In genomic region chr5:69557404-69557935, GRCm38 (mm10) we compare ENCODE assay signal across 8 mouse cellular contexts. TPM values are rescaled to one million over a fixed set of nuclear protein-coding genes. Genes with fewer than 3 reads are reported as not detected.
DNase-seq lines count a peak whose midpoint lies in the region; ATAC-seq and TF ChIP-seq lines count a peak whose summit lies in the region.

No protein-coding gene starts in this region.

- peak overlapping the region; percentile 88 for H3K27ac ChIP-seq in lung, embryonic 14.5 days (ENCODE audit: low read depth)
- no peak overlapping the region; the same call in 1 of the 2 replicates for H3K27ac ChIP-seq in embryonic facial prominence, embryonic 11.5 days (replicated peaks; ENCODE audit: low read depth, low read length)
- peak overlapping the region; percentile 82 for H3K27ac ChIP-seq in intestine, embryonic 14.5 days (ENCODE audit: low read depth)
- peak overlapping the region; percentile 97 for H3K27ac ChIP-seq in midbrain, embryonic 15.5 days

- H3K27me3 ChIP-seq in lung, embryonic 14.5 days (ENCODE audit: insufficient read depth, low read length): no peaks in the 10 kb centered on the region
- H3K27me3 ChIP-seq in embryonic facial prominence, embryonic 11.5 days (ENCODE audit: control insufficient read depth, insufficient read depth, low read length): no peaks in the 10 kb centered on the region
- H3K27me3 ChIP-seq in intestine, embryonic 14.5 days (replicated peaks; ENCODE audit: control insufficient read depth, insufficient read depth, low read length): no peaks in the 10 kb centered on the region
- H3K27me3 ChIP-seq in midbrain, embryonic 15.5 days (replicated peaks): no peaks in the 10 kb centered on the region

- peaks cover 23% of the 10 kb centered on the region; the same call in 1 of the 2 replicates for H3K36me3 ChIP-seq in lung, embryonic 14.5 days (ENCODE audit: insufficient read depth)
- no peaks in the 10 kb centered on the region for H3K36me3 ChIP-seq in embryonic facial prominence, embryonic 11.5 days (replicated peaks; ENCODE audit: control insufficient read depth, insufficient read depth, low read depth, low read length)
- H3K36me3 ChIP-seq in intestine, embryonic 14.5 days (ENCODE audit: control insufficient read depth, insufficient read depth, low read length): peaks cover 30% of the 10 kb centered on the region
- H3K36me3 ChIP-seq in midbrain, embryonic 15.5 days (replicated peaks): 0 out of 2 replicates have a peak, but pooled peaks cover 4% of the 10 kb centered on the region

- peak overlapping the region; percentile 63 for H3K4me2 ChIP-seq in lung, embryonic 14.5 days
- peak overlapping the region; percentile 42 for H3K4me2 ChIP-seq in embryonic facial prominence, embryonic 11.5 days (ENCODE audit: low read depth, low read length)
- H3K4me2 ChIP-seq in intestine, embryonic 14.5 days (ENCODE audit: low read length): peak overlapping the region; percentile 71
- H3K4me2 ChIP-seq in midbrain, embryonic 15.5 days: peak overlapping the region; percentile 69

- H3K4me1 ChIP-seq in lung, embryonic 14.5 days (ENCODE audit: insufficient read depth): no peaks in the 10 kb centered on the region
- no peaks in the 10 kb centered on the region for H3K4me1 ChIP-seq in embryonic facial prominence, embryonic 11.5 days (ENCODE audit: control insufficient read depth, insufficient read depth, low read length)
- peaks cover 6% of the 10 kb centered on the region for H3K4me1 ChIP-seq in intestine, embryonic 14.5 days (replicated peaks; ENCODE audit: control insufficient read depth, insufficient read depth, low read length)
- peaks cover 16% of the 10 kb centered on the region for H3K4me1 ChIP-seq in midbrain, embryonic 15.5 days

- intact Hi-C loops in left cerebral cortex, postnatal 36 days (cut with DNase I): no loop called here

- WGBS in lung, embryonic 14.5 days: 6% methylated on average over 16 of the region's 16 CpGs
- 12% methylated on average over 16 of the region's 16 CpGs for WGBS in embryonic facial prominence, embryonic 11.5 days
- WGBS in intestine, embryonic 14.5 days: 12% methylated on average over 16 of the region's 16 CpGs
- WGBS in midbrain, embryonic 15.5 days: 8% methylated on average over 16 of the region's 16 CpGs

- no peaks in the 10 kb centered on the region for H3K9me3 ChIP-seq in lung, embryonic 14.5 days (ENCODE audit: low read depth, low read length)
- H3K9me3 ChIP-seq in embryonic facial prominence, embryonic 11.5 days (replicated peaks; ENCODE audit: control insufficient read depth, low read length): no peaks in the 10 kb centered on the region
- no peaks in the 10 kb centered on the region for H3K9me3 ChIP-seq in intestine, embryonic 14.5 days (ENCODE audit: control insufficient read depth, low read length)
- no peaks in the 10 kb centered on the region for H3K9me3 ChIP-seq in midbrain, embryonic 15.5 days

- H3K9ac ChIP-seq in lung, embryonic 14.5 days: peak overlapping the region; percentile 91
- peak overlapping the region; percentile 99 for H3K9ac ChIP-seq in embryonic facial prominence, embryonic 11.5 days (replicated peaks; ENCODE audit: low read length)
- H3K9ac ChIP-seq in intestine, embryonic 14.5 days (ENCODE audit: low read length): peak overlapping the region; percentile 91
- peak overlapping the region; percentile 99 for H3K9ac ChIP-seq in midbrain, embryonic 15.5 days

- peak; percentile 65 for DNase-seq in lung, embryonic 14.5 days
- DNase-seq in lung, postnatal 25 days (ENCODE audit: low spot score): no peak
- peak; percentile 33 for DNase-seq in R1 (ENCODE audit: low read depth, low spot score)
- peak; percentile 43 for DNase-seq in embryonic facial prominence, embryonic 11.5 days (ENCODE audit: low spot score)
- no peak for DNase-seq in intestine, embryonic 14.5 days (ENCODE audit: low spot score)
- no peak for DNase-seq in left cerebral cortex, postnatal 36 days (ENCODE audit: low spot score in 2 of 2)
- DNase-seq in frontal cortex, postnatal 25 days (ENCODE audit: low spot score in 2 of 2): no peak

- no peak for TF ChIP-seq CTCF in lung, embryonic 14.5 days (IDR thresholded peaks at IDR 0.05; ENCODE audit: low read depth)

- 0 out of 2 replicates have a peak, but pooled peaks have one; percentile 4 for ATAC-seq in lung, embryonic 14.5 days (ENCODE audit: insufficient read depth)
- 0 out of 2 replicates have a peak, but pooled peaks have one; percentile 42 for ATAC-seq in embryonic facial prominence, embryonic 11.5 days (replicated peaks; ENCODE audit: insufficient number of reproducible peaks, low FRiP score, low TSS enrichment, low read depth)
- no peak for ATAC-seq in intestine, embryonic 14.5 days (replicated peaks; ENCODE audit: low FRiP score, low TSS enrichment, low read depth)
- peak; percentile 11; the same call in 1 of the 2 replicates for ATAC-seq in midbrain, embryonic 15.5 days (replicated peaks)

- H3K4me3 ChIP-seq in lung, embryonic 14.5 days (ENCODE audit: low read depth, low read length): peak overlapping the region; percentile 92
- H3K4me3 ChIP-seq in embryonic facial prominence, embryonic 11.5 days (ENCODE audit: low read depth, low read length): peak overlapping the region; percentile 84
- peak overlapping the region; percentile 95 for H3K4me3 ChIP-seq in intestine, embryonic 14.5 days (ENCODE audit: low read depth, low read length)
- H3K4me3 ChIP-seq in midbrain, embryonic 15.5 days: peak overlapping the region; percentile 91

RNA-seq across cellular contexts. Expression of gene Guf1, which starts 0.7 kb away (rescaled TPM):
- polyA plus RNA-seq in lung, embryonic 14.5 days (2014; fragmentation: Nextera tagmentation; extraction: Ambion mirVana): 45.6 and 47.2 TPM in 2 replicates
- 46.8 and 49.2 TPM in 2 replicates for polyA plus RNA-seq in embryonic facial prominence, embryonic 11.5 days (2014; fragmentation: Nextera tagmentation; extraction: Ambion mirVana)
- 55.6 and 66.6 TPM in 2 replicates for polyA plus RNA-seq in intestine, embryonic 14.5 days (2014; fragmentation: Nextera tagmentation; extraction: Ambion mirVana)
- 51.9 and 54.7 TPM in 2 replicates for polyA plus RNA-seq in midbrain, embryonic 15.5 days (2015; fragmentation: Nextera tagmentation; extraction: Ambion mirVana)
- 10 to 100 TPM; 19.7 to 29.1 TPM for total RNA-seq in left cerebral cortex, postnatal 36 days (2021)

RNA-seq across cellular contexts. Expression of gene Yipf7, which starts 15.0 kb away (rescaled TPM):
- 0.17 and 0.20 TPM in 2 replicates for polyA plus RNA-seq in lung, embryonic 14.5 days (2014; fragmentation: Nextera tagmentation; extraction: Ambion mirVana)
- not detected in 2 replicates for polyA plus RNA-seq in embryonic facial prominence, embryonic 11.5 days (2014; fragmentation: Nextera tagmentation; extraction: Ambion mirVana)
- 0.19 TPM in 1 of 2 replicates, not detected in the other for polyA plus RNA-seq in intestine, embryonic 14.5 days (2014; fragmentation: Nextera tagmentation; extraction: Ambion mirVana)
- polyA plus RNA-seq in midbrain, embryonic 15.5 days (2015; fragmentation: Nextera tagmentation; extraction: Ambion mirVana): not detected in 2 replicates
- not detected for total RNA-seq in left cerebral cortex, postnatal 36 days (2021)

RNA-seq across cellular contexts. Expression of gene Gnpda2, which starts 34.7 kb away (rescaled TPM):
- polyA plus RNA-seq in lung, embryonic 14.5 days (2014; fragmentation: Nextera tagmentation; extraction: Ambion mirVana): 37.7 and 42.9 TPM in 2 replicates
- 34.5 and 35.8 TPM in 2 replicates for polyA plus RNA-seq in embryonic facial prominence, embryonic 11.5 days (2014; fragmentation: Nextera tagmentation; extraction: Ambion mirVana)
- 40.8 and 42.2 TPM in 2 replicates for polyA plus RNA-seq in intestine, embryonic 14.5 days (2014; fragmentation: Nextera tagmentation; extraction: Ambion mirVana)
- polyA plus RNA-seq in midbrain, embryonic 15.5 days (2015; fragmentation: Nextera tagmentation; extraction: Ambion mirVana): 26.2 and 28.9 TPM in 2 replicates
- 10 to 100 TPM; 18.6 to 21.9 TPM for total RNA-seq in left cerebral cortex, postnatal 36 days (2021)

Comparison
In these comparisons a context has a peak if more than half of its experiments do, and no peak if none do; other contexts are left out.
1. DNase-seq: peak in lung, embryonic 14.5 days (single experiment), R1 (single experiment) and embryonic facial prominence, embryonic 11.5 days (single experiment); none in lung, postnatal 25 days (single experiment), intestine, embryonic 14.5 days (single experiment), left cerebral cortex, postnatal 36 days (0 of 2) and frontal cortex, postnatal 25 days (0 of 2).
2. Peak in every context shown above with its lines, with median percentiles within 50 percentile points of each other: H3K4me2 ChIP-seq, H3K4me3 ChIP-seq and H3K9ac ChIP-seq.